Mouse (Mus musculus): ENCODE data around the gene Samd8.

- TF ChIP-seq CTCF (conservative IDR thresholded peaks at IDR 0.05 in 1 of 2, IDR thresholded peaks at IDR 0.05 in 1 of 2; ENCODE audit: low read depth in 2 of 2, low read length in 2 of 2) = no peak
- TF ChIP-seq EP300 (IDR thresholded peaks at IDR 0.05; ENCODE audit: low read length) = no peak
- TF ChIP-seq POLR2A (IDR thresholded peaks at IDR 0.05; ENCODE audit: low read depth, low read length) = no peak
- no peak for TF ChIP-seq PAX5 (IDR thresholded peaks at IDR 0.05; ENCODE audit: low read length)
- TF ChIP-seq MAX (IDR thresholded peaks at IDR 0.05; ENCODE audit: low read length) = no peak
- no peak for TF ChIP-seq TBP (conservative IDR thresholded peaks at IDR 0.05; ENCODE audit: low read depth, low read length)
- no peak for TF ChIP-seq HCFC1 (IDR thresholded peaks at IDR 0.05; ENCODE audit: low read depth, low read length)
- no peak for TF ChIP-seq MYC (IDR thresholded peaks at IDR 0.05; ENCODE audit: low read depth, low read length)
- TF ChIP-seq CHD2 (IDR thresholded peaks at IDR 0.05; ENCODE audit: low read length) = no peak
Observed at GRCm38 (mm10) chr14:21744169-21744568, 6.2 kb upstream of the Samd8 start.
